Mouse (Mus musculus): ENCODE results near the gene Odf2. TPM values are rescaled to one million over a fixed set of nuclear protein-coding genes. Genes with fewer than 3 reads are reported as not detected.

The Odf2 gene
- polyA plus RNA-seq (2012; rRNA removed), result 84.6 and 88.0 TPM in 2 replicates
- 42.3 and 47.0 TPM in 2 replicates for polyA plus RNA-seq (2014; fragmentation: Nextera tagmentation; extraction: Ambion mirVana)

DNA sequence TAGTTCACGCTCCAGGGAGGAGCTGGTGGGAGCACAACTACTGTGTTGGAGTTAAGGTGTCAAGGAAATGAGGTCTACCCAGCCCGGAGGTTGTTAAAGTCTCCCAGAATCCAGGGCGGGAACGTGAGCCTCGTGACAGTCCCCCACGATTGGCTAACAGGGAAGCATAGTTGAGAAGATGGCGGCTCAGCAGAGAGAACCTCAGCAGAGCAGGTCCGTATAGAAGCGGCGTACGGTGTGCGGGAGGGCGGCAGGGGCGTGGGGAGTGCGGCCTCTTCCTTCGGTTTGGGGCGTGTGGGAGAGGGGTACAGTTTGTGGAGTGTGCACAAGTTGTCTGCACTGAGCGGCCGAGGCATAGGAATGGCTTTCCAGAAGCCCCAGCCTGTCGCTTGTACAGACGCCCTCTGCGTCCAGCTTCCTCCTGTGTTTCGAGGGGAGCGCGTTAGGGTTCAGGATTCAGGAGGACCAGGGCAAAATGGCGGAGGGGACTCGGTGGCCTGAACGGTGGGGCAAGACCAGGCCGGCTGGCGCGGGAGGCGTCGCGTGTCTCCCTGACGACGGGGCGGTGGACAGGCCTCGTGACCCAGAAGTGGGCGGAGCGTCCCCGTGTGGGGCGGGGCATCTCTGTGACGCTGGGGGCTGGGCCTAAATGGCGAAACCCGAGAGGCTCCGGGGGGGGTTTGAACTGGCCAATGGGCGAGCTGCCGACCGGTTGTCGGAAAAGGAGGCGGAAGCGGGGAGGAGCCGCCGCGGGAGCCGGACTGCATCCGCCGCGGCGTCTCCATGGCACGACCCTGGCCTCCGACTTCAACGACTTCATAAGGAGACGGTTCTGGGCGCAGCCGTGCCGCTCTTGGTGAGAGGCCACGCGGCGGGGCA is at the start of gene Odf2:
Gene Odf2, plus strand, starts transcription at position 156 of the 879 bp plus-strand sequence.
- Histone ChIP-seq H3K27me3 (ENCODE audit: control insufficient read depth, insufficient read depth, low read length) (no peaks in the 10 kb centered on the region), H3K27ac (replicated peaks; ENCODE audit: low read depth, low read length) (peak within 1 kb of the TSS; percentile 84), H3K4me3 (replicated peaks; ENCODE audit: low read length) (peak within 1 kb of the TSS; percentile 100), H3K36me3 (ENCODE audit: control insufficient read depth, insufficient read depth, low read length) (peaks cover 28% of the 10 kb centered on the region), H3K9me3 (ENCODE audit: control insufficient read depth, low read length) (no peaks in the 10 kb centered on the region), H3K4me1 (ENCODE audit: control insufficient read depth, insufficient read depth, low read length) (peaks cover 10% of the 10 kb centered on the region), H3K4me2 (replicated peaks; ENCODE audit: low read depth, low read length, severe bottlenecking) (peak within 1 kb of the TSS; percentile 92), H3K9ac (ENCODE audit: low read depth, low read length, severe bottlenecking) (peak within 1 kb of the TSS; percentile 80)
- peak; percentile 98 for DNase-seq (ENCODE audit: low spot score)
- WGBS, result under 1% methylated on average over 50 of the region's 70 CpGs
- 0 out of 2 replicates have a peak, but pooled peaks have one; percentile 32 for TF ChIP-seq POLR2A (IDR thresholded peaks at IDR 0.05; ENCODE audit: borderline replicate concordance, extremely low read depth, insufficient read depth, insufficient read length)
- peak; percentile 94 for ATAC-seq (ENCODE audit: low FRiP score, low read depth)

DNA sequence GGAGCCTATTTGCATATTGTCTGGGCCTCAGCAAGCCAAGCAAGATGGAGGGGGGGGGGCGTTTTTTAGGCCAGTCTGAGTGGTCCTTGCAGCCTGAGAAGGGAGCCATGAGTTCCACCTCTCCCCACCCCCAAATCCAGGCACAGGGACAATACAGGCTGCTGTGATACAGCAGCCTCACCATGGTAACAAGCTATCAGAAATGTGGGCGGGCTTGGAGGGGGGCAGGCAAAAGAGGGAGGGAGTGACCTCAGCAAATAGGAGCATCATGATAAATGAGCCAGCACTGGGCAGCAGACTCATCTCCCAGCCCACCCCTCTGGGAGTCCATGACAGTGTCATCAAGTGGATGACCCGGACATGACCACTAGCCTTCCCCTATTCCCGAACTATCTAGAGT is 49.6 kb upstream of the Odf2 start:
- Histone ChIP-seq H3K4me2 (replicated peaks; ENCODE audit: low read depth, low read length, severe bottlenecking) (no peak overlapping the region), H3K9me3 (ENCODE audit: control insufficient read depth, low read length) (no peaks in the 10 kb centered on the region), H3K9ac (ENCODE audit: low read depth, low read length, severe bottlenecking) (no peak overlapping the region), H3K36me3 (ENCODE audit: control insufficient read depth, insufficient read depth, low read length) (peaks cover 68% of the 10 kb centered on the region), H3K4me1 (ENCODE audit: control insufficient read depth, insufficient read depth, low read length) (no peaks in the 10 kb centered on the region), H3K27ac (replicated peaks; ENCODE audit: low read depth, low read length) (no peak overlapping the region), H3K4me3 (replicated peaks; ENCODE audit: low read length) (no peak overlapping the region), H3K27me3 (ENCODE audit: control insufficient read depth, insufficient read depth, low read length) (peaks cover 15% of the 10 kb centered on the region)
- no peak for TF ChIP-seq POLR2A (IDR thresholded peaks at IDR 0.05; ENCODE audit: borderline replicate concordance, extremely low read depth, insufficient read depth, insufficient read length)
- ATAC-seq (ENCODE audit: low FRiP score, low read depth) (no peak), DNase-seq (ENCODE audit: low spot score) (no peak)
- WGBS, result 61% methylated on average over 4 of the region's 4 CpGs

DNA sequence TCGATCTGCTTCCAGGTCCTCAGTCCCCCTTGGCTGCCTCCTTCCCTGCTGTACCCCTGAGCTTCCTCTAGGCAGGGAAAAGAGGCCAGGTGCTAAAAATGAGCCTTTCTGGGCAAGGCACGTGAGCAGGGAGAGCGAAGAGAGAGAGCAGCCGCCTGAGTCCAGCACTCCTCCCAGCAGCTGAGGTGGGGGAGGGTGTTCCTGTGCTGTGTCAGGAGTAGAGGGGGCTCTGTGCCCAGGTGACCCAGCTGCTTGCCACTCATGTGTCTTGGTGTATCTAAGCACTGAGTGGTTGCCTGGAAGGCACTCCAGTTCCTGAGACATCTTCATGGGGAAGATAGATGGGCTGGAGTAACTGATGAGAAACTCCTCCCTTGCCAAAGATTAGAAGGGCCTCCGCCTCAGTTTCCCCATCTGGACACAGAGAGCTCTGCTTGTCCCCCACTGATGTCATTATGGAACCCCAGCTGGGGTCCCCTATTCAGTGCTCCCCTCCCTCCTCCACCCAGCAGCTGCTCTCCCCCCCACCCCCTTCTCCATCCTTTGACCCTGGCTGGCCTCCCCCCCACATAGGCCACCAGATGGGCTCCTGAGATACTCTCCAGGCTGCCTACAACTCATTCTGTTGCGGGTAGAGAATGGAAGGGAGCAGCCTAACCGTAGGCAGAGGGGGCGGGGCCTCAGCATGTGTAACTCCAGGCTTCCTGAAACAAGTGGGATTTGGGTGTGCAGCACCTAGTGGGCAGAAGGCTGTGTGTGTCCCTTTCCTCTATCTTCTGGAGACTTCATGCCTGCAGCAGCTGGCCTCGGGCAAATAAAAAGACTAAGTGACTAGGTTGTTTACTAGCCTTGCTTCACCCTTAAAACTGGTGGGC is 45.6 kb upstream of the Odf2 start:
- DNase-seq (ENCODE audit: low spot score) (no peak), ATAC-seq (ENCODE audit: low FRiP score, low read depth) (no peak)
- 74% methylated on average over 9 of the region's 9 CpGs for WGBS
- peaks cover 7% of the 10 kb centered on the region for H3K4me1 ChIP-seq (ENCODE audit: control insufficient read depth, insufficient read depth, low read length)
- H3K9ac ChIP-seq (ENCODE audit: low read depth, low read length, severe bottlenecking), result no peak overlapping the region
- peaks cover 46% of the 10 kb centered on the region for H3K27me3 ChIP-seq (ENCODE audit: control insufficient read depth, insufficient read depth, low read length)
- no peak for TF ChIP-seq POLR2A (IDR thresholded peaks at IDR 0.05; ENCODE audit: borderline replicate concordance, extremely low read depth, insufficient read depth, insufficient read length)
- no peak overlapping the region for H3K4me3 ChIP-seq (replicated peaks; ENCODE audit: low read length)
- no peak overlapping the region for H3K4me2 ChIP-seq (replicated peaks; ENCODE audit: low read depth, low read length, severe bottlenecking)
- peaks cover 46% of the 10 kb centered on the region for H3K36me3 ChIP-seq (ENCODE audit: control insufficient read depth, insufficient read depth, low read length)
- H3K9me3 ChIP-seq (ENCODE audit: control insufficient read depth, low read length), result no peaks in the 10 kb centered on the region
- no peak overlapping the region for H3K27ac ChIP-seq (replicated peaks; ENCODE audit: low read depth, low read length)

- DNase-seq (ENCODE audit: low spot score) (no peak), ATAC-seq (ENCODE audit: low FRiP score, low read depth) (no peak)
- no peak overlapping the region for H3K4me3 ChIP-seq (replicated peaks; ENCODE audit: low read length)
- WGBS, result 81% methylated on average over 2 of the region's 2 CpGs
- no peak overlapping the region for H3K9ac ChIP-seq (ENCODE audit: low read depth, low read length, severe bottlenecking)
- no peak overlapping the region for H3K4me2 ChIP-seq (replicated peaks; ENCODE audit: low read depth, low read length, severe bottlenecking)
- H3K4me1 ChIP-seq (ENCODE audit: control insufficient read depth, insufficient read depth, low read length), result peaks cover 7% of the 10 kb centered on the region
- H3K36me3 ChIP-seq (ENCODE audit: control insufficient read depth, insufficient read depth, low read length), result peaks cover 41% of the 10 kb centered on the region
- no peaks in the 10 kb centered on the region for H3K9me3 ChIP-seq (ENCODE audit: control insufficient read depth, low read length)
- H3K27ac ChIP-seq (replicated peaks; ENCODE audit: low read depth, low read length), result no peak overlapping the region
- peaks cover 46% of the 10 kb centered on the region for H3K27me3 ChIP-seq (ENCODE audit: control insufficient read depth, insufficient read depth, low read length)
- TF ChIP-seq POLR2A (IDR thresholded peaks at IDR 0.05; ENCODE audit: borderline replicate concordance, extremely low read depth, insufficient read depth, insufficient read length), result no peak
Measured at GRCm38 (mm10) chr2:29844115-29844514, 44.9 kb upstream of the Odf2 start.

GRCm38 (mm10) chr2:29844661-29845060 is 44.4 kb upstream of the Odf2 start:
- Histone ChIP-seq H3K27me3 (ENCODE audit: control insufficient read depth, insufficient read depth, low read length) (peaks cover 46% of the 10 kb centered on the region), H3K9ac (ENCODE audit: low read depth, low read length, severe bottlenecking) (no peak overlapping the region), H3K36me3 (ENCODE audit: control insufficient read depth, insufficient read depth, low read length) (peaks cover 41% of the 10 kb centered on the region), H3K27ac (replicated peaks; ENCODE audit: low read depth, low read length) (no peak overlapping the region), H3K4me3 (replicated peaks; ENCODE audit: low read length) (no peak overlapping the region), H3K4me1 (ENCODE audit: control insufficient read depth, insufficient read depth, low read length) (peaks cover 7% of the 10 kb centered on the region), H3K4me2 (replicated peaks; ENCODE audit: low read depth, low read length, severe bottlenecking) (no peak overlapping the region), H3K9me3 (ENCODE audit: control insufficient read depth, low read length) (no peaks in the 10 kb centered on the region)
- TF ChIP-seq POLR2A (IDR thresholded peaks at IDR 0.05; ENCODE audit: borderline replicate concordance, extremely low read depth, insufficient read depth, insufficient read length), result no peak
- DNase-seq (ENCODE audit: low spot score) (no peak), ATAC-seq (ENCODE audit: low FRiP score, low read depth) (no peak)
- WGBS, result 23% methylated on average over 3 of the region's 3 CpGs
